Mouse (Mus musculus): ENCODE results near the gene Ddx39b.

GRCm38 (mm10) chr17:35233114-35233980, 8.2 kb upstream of the Ddx39b start, which contains the start of gene Atp6v1g2:
- TF ChIP-seq POLR2A (IDR thresholded peaks at IDR 0.05; ENCODE audit: extremely low read depth, insufficient read depth, low read length) (no peak), CTCF (IDR thresholded peaks at IDR 0.05; ENCODE audit: low read depth, low read length) (no peak)
